Mouse (Mus musculus): ENCODE results near the gene Atp2b2.

Gene Atp2b2

DNA sequence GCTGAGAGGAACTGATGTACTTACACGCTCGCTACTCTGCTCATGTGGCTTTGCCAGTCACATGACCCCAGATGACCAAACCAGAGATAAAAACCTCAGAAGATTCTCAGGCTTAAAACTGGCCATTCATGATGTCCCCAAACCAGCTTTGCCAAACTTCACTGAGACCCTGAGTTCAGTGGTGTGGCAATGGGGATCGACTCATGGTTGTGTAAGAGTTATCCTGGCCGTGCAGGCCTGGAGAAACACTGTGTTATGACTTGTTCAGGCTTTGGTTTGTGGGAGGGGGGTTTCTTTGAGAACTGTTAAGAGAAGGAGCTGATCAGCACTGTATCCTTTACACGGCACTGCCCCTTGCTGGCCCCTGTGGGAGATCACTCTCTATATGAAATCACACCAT lies 250.0 kb downstream of the Atp2b2 start:
- no peak for DNase-seq (ENCODE audit: low read depth, low spot score)

DNA sequence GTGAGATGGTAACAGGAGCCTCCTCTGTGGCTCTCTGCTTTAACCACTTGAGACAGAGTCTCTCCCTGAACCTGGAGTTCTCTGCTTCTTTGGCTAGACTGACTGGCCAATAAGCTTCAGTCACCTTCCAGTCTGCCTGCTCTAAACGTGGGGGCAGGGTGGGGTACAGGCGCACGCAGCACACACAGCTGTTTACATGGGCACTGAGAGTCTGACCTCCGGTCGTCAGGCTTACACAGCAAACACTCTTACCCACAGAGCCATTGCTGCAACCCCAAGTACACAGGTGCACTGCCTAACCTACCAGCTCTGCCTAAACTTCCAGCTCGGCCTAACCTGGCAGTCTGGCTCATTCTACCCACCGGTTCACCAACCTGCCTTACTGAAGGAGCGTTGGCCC lies 251.4 kb downstream of the Atp2b2 start:
- no peak for DNase-seq (ENCODE audit: low read depth, low spot score)

GRCm38 (mm10) chr6:113787459-113787968 lies 254.9 kb downstream of the Atp2b2 start:
- DNase-seq (ENCODE audit: low read depth, low spot score) = no peak

- no peak for DNase-seq (ENCODE audit: low read depth, low spot score)
Observed at GRCm38 (mm10) chr6:113785658-113786057, 256.8 kb downstream of the Atp2b2 start.

DNA sequence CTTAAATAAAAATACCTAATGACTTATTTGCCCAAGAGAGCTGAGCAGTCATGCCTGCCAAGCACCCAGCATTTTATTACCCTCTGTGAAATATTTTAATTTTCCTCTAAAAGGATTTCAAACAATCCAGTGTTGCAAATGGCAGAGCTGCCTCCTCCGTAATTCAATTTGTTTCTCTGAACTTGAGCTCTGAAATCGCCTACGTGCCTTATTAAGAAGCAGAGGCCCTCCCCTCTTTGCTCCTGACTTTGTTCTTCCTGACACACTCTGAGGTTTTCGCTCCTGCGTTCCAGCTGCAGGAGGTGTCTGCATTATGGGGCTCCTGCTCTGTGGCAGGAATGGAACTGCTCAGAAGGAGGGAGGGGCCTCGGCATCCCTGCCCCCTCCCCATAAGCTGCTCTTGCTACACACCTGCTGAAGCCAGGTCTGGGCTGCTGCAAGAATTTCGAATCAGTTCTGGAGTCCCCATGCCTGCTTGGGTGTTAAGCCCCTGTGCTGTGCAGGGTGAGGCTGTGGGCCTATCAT lies 264.1 kb downstream of the Atp2b2 start:
- DNase-seq (ENCODE audit: low read depth, low spot score) = no peak

- DNase-seq (ENCODE audit: low read depth, low spot score) = no peak
Observed at GRCm38 (mm10) chr6:113768804-113769203, 273.6 kb downstream of the Atp2b2 start.

GRCm38 (mm10) chr6:113761644-113762043 lies 280.8 kb downstream of the Atp2b2 start:
- DNase-seq (ENCODE audit: low read depth, low spot score) = peak; percentile 53

- DNase-seq (ENCODE audit: low read depth, low spot score) = no peak
Observed at GRCm38 (mm10) chr6:113749119-113749685, 293.2 kb downstream of the Atp2b2 start.

- no peak for DNase-seq (ENCODE audit: low read depth, low spot score)
Observed at GRCm38 (mm10) chr6:113748351-113748750, 294.1 kb downstream of the Atp2b2 start.

DNA sequence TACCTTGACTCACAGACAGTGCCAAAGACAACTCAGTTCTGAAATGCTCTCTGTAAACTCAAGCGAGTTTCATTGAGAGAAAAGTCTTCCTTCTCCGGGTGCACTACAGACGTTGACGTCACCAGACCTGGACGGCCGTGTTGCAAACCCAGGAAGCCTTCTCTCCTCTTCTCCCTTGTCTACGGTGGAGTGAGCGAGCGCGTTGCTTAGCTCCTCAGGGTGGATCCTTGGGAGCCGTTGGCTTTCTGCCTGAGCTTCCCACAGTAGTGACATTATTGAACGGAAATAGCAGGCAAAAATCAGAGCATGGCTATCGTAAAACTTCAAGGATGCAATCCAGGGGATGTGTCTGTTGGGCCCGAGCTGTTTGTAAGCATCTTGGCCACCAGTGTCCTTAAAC lies 295.1 kb downstream of the Atp2b2 start:
- DNase-seq (ENCODE audit: low read depth, low spot score) = no peak

- DNase-seq (ENCODE audit: low read depth, low spot score) = no peak
Observed at GRCm38 (mm10) chr6:113745117-113745516, 297.3 kb downstream of the Atp2b2 start.

- DNase-seq (ENCODE audit: low read depth, low spot score) = no peak
Observed at GRCm38 (mm10) chr6:113743111-113743510, 299.3 kb downstream of the Atp2b2 start.

DNA sequence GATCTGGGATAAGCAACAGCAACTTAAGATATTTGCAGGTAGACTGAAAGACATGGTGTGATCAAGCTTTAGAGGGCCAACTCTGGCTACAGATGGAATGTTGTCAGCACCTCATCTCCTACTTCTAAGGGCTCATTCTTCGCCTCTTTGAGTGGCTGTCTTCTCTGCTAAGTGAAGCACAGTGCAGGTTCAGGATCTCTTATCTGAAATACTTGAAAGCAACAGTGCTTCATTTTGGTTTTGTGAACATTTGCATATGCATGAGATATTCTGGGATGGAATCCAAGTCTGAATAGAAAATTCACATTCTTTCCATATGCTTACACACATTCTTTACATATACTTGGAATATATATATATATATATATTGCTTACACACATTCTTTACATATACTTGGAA lies 300.1 kb downstream of the Atp2b2 start:
- no peak for DNase-seq (ENCODE audit: low read depth, low spot score)

DNA sequence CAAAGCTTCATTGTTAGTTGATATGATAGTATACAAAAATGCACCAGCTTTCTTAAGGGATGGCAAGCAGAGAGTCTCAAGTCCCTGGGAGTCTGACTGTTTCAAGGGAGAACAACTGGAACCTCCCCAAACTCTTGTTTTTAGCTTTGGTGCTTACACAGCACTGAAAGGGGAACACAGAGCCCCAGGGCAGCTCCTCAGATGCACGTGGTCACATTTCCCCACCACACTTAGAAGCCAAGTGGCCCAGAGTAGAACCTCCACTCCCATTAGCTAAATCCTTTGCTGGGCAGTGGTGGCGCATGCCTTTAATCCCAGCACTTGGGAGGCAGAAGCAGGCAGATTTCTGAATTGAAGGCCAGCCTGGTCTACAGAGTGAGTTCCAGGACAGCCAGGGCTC lies 301.0 kb downstream of the Atp2b2 start:
- DNase-seq (ENCODE audit: low read depth, low spot score) = no peak

DNA sequence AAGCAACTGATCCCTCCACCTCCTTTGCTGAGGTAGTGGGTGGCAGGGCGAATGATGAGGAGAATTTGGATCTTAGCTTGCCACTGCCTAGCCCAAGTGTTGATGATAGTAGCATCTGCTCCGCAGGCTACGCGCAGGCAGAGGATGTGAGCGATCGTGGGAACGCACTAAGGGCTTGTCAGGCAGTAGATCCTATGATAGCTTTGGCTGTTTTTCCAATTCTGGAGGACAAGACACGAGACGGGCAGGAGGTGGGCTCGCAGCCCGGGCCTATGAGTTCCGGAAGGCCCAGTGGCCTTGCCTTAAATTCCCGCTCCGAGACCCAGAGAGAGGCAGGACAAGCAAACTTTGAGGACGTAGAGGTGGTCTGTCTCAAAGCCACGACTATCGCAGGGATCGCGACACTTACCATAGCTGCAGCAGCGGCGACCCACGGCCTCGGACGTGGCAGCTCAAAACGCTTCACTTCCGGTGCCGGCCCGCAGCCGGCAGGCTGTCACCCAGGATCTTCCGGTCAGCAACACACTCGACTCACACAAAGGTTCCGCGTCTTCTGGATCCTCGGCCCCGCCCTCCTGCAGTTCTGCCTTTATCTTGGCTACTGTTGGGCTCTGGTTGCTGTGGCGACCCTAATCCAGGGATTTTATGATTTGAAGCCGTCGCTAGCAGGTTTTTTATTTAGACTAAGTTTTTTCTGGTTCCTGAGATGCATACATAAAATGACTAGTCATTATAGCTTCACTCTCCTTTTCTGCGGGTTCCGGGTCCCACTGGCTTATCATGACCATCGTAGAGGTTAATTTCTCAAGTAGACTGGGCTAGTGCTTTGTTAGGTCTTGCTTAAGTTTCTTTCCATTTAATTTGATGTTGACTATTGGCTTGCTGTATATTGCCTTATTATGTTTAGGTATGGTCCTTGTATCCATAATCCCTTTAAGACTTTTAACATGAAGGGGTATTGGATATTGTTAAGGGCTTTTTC lies 301.9 kb downstream of the Atp2b2 start, which contains the start of gene Sec13:
Sec13 (minus strand) TSS at position 508 of the 982 bp plus-strand sequence.
- peak; percentile 84 for DNase-seq (ENCODE audit: low read depth, low spot score)

DNA sequence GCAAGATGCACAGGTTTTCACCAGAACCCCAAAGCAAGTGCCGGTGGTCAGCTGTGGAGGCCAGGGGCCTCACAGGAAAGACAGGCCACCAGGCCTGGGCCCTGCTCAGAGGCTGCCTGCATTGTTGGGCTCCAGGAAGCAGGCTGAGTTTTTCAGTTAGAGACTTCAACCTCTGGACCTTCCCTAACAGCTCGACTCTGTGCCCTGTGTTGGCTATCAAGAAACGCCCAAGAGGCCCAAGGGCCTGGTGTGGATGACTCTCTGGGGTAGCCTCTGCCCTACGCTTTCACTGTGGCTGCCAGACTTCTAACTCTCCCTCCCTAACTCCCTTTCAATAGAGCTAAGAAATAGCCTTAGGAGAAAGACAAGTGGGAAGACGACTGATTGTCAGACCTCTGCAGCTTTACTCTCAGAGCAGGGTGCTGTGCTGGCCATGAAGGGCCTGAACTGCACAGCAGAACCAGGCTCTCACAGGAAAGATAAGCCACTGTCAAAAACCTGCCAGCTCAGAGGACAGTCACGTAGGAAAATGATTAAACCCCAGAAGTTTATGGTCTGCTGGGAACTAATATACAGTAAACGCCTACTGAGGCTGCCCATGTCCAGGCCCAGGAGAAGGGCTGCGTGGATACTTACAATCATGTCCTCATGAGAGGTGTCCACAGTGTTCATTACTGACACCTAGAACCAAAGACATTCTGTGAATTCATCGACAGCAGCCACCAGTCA lies 304.9 kb downstream of the Atp2b2 start:
- no peak for DNase-seq (ENCODE audit: low read depth, low spot score)

DNA sequence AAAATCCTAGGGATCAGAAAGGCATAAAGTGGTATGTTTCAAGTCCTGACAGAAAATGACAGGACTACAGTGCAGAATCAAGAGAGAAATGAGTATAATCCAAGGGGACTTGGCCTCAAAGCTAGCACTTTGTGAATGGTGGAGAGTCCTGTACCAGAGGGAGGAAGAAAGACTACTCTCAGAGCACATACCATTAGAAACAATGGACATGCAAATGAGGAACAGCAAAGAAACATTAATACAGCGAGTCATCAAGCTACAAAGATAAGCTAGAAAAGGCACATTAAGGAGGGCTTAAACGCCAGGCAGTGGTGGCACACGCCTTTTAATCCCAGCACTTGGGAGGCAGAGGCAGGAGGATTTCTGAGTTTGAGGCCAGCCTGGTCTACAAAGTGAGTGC lies 311.1 kb downstream of the Atp2b2 start:
- DNase-seq (ENCODE audit: low read depth, low spot score) = no peak

GRCm38 (mm10) chr6:113728181-113728580 lies 314.2 kb downstream of the Atp2b2 start:
- no peak for DNase-seq (ENCODE audit: low read depth, low spot score)

DNA sequence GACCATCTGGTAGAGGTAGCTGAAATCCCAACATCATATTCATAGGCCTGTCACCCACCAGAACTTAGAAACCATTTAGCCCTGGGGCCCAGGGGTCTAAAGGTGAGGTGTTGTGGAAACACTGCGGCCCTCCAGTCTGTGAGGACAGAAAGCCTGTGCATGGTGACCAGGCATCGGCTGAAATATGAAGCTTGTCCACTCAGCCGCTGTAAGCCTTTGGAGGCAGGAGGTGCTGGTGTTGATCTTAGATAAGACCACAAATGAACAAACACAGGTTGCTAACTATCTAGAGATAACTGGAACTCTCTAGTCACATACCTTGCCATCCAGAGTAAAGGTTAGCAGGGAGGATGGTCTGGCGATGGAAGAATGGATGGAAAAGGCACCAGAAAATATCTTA lies 321.4 kb downstream of the Atp2b2 start:
- no peak for DNase-seq (ENCODE audit: low read depth, low spot score)

DNA sequence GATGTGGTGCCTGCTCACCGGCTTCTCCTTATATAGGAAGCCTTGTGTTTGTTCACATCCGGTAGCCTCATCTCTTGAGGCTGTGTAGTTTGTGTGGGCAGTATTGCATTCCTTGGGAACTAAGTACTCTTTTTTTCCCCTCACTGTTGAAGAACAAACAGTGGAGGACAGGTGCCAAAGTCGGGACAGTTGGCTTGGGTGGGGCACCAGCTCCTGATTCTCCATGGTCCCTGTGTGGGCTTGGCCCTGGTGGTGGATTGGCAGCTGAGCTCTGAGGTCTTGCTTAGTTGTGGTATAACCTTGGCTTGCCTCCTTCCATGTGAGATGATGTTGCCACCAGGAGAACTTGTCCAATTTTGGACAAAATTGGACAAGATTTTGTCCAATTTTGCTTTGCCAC lies 322.5 kb downstream of the Atp2b2 start, which contains the start of gene Ghrl:
Ghrl (minus strand) TSS at position 3 of the 400 bp plus-strand sequence.
- no peak for DNase-seq (ENCODE audit: low read depth, low spot score)

GRCm38 (mm10) chr6:113717541-113717940 lies 324.9 kb downstream of the Atp2b2 start:
- DNase-seq (ENCODE audit: low read depth, low spot score) = no peak

- no peak for DNase-seq (ENCODE audit: low read depth, low spot score)
Observed at GRCm38 (mm10) chr6:113714797-113715196, 327.6 kb downstream of the Atp2b2 start.
